Mouse (Mus musculus): ENCODE results near the gene Mfsd12.

GRCm38 (mm10) chr10:81385603-81386306 lies 28.5 kb downstream of the Mfsd12 start:
- TF ChIP-seq CTCF (IDR thresholded peaks at IDR 0.05; ENCODE audit: control insufficient read depth, insufficient read depth, insufficient replicate concordance, low read depth, low read length) = no peak
- TF ChIP-seq POLR2A (IDR thresholded peaks at IDR 0.05; ENCODE audit: control insufficient read depth, low read depth, low read length) = no peak
